Mouse (Mus musculus) brain, embryonic 14.5 days (tissue): Measurements from ENCODE around the gene Tubd1. TPM values are rescaled to one million over a fixed set of nuclear protein-coding genes. Genes with fewer than 3 reads are reported as not detected.

ENCODE experiments used
- DNase-seq: peaks from one replicate; pipeline ENCODE4 v3.0.0-alpha.2; 2011; ENCODE audit warnings: low read depth
- CTCF ChIP-seq: fragments of 200-500 bp; IDR thresholded peaks from 2 replicates; pipeline ENCODE4 v1.5.1; 2012; ENCODE audit warnings: inconsistent platforms, mild to moderate bottlenecking, moderate library complexity, borderline replicate concordance; ENCODE audit not compliant: insufficient read depth, insufficient read length; ENCODE audit errors: extremely low read depth
- POLR2A ChIP-seq: fragments of 200-500 bp; IDR thresholded peaks from 2 replicates; pipeline ENCODE4 v1.6.1; 2012; ENCODE audit warnings: mild to moderate bottlenecking, inconsistent platforms, borderline replicate concordance; ENCODE audit not compliant: poor library complexity, insufficient read depth, insufficient read length, severe bottlenecking; ENCODE audit errors: extremely low read depth
- polyA plus RNA-seq: library from polyadenylated mRNA; depleted of rRNA; stranded (reverse); fragments of >200 nt; gene quantifications from 2 replicates; pipeline ENCODE4 v1.2.3, GENCODE M21; 2012

The Tubd1 gene
- polyA plus RNA-seq, 1 experiment: 4.4 TPM

DNA sequence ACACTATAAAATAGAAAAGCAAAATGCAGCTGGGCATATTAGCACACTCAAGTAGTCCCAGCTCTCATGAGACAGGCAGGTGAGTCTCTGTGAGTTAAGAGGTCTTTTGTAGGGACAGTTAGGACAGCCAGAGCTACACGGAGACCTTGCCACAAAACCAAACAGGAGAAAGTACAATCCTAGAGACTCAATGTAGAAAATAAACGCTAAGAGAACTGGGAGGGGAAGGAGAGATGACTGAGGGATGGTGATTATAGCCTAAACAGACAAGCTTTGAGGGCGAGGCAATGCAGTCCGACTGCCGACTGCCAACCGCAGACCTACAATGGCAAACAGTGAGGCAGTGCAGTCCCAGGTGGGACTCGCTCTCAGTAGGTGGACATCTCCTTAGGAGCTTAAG lies 43.0 kb downstream of the Tubd1 start:
- TF ChIP-seq CTCF (no peak), POLR2A (no peak)
- DNase-seq: no peak

- DNase-seq: no peak
- TF ChIP-seq POLR2A (no peak), CTCF (no peak)
These were observed 44.0 kb downstream of the Tubd1 start for GRCm38 (mm10) chr11:86588583-86589298.

GRCm38 (mm10) chr11:86590066-86590465 lies 45.3 kb downstream of the Tubd1 start:
- no peak for DNase-seq
- TF ChIP-seq POLR2A: no peak
- TF ChIP-seq CTCF: no peak

- TF ChIP-seq CTCF (no peak), POLR2A (no peak)
- DNase-seq: no peak
These were observed 45.8 kb downstream of the Tubd1 start for GRCm38 (mm10) chr11:86590579-86590978.

DNA sequence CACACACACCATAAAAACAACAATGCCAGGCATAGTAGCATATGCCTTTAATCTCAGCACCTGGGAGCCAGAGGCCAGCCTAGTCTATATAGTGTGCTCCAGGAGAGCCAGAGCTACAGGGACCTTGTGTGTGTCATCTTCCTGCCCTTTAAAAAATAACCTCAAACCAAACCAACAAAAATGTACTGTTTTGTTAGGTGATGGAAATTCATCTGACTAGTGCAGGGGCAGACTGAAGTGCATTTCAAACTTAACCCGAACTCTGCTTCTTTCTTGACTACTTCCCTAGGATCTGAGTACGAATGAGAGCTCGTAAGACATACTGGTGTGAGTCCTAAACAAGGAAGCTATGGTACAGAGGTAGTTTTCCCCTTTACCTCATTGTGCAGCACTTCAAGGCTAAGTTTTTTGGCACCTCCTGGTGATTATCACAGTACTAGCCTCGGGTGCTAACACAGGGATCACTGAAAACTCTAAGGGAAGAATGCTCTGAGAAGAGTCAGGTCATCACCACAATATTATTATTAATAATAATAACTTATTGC lies 46.6 kb downstream of the Tubd1 start:
- TF ChIP-seq POLR2A: no peak
- no peak for DNase-seq

GRCm38 (mm10) chr11:86591931-86592616 lies 47.3 kb downstream of the Tubd1 start:
- TF ChIP-seq CTCF: no peak
- no peak for TF ChIP-seq POLR2A
- no peak for DNase-seq

DNA sequence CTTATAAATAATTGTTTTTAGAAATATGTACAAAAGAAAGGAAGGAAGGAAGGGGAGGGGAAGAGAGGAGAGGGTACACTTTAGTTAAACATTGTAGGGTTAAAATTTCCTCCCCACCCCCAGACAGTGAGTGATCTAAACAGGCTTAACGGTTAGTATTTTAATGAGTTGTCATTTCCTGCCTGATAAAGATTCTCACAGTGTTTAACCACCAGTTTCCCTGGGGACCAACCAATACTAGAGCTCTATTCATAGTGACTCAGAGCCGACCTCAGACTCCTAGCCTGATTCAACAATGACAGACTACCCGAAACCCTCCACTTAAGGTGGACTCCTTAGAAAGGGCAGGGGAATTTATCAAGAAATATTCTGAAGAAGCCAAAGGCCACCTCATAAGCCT lies 48.2 kb downstream of the Tubd1 start:
- TF ChIP-seq POLR2A (no peak), CTCF (no peak)
- peak; percentile 17 for DNase-seq

- DNase-seq: no peak
- no peak for TF ChIP-seq CTCF
- no peak for TF ChIP-seq POLR2A
These were observed 48.7 kb downstream of the Tubd1 start for GRCm38 (mm10) chr11:86593443-86593842.

DNA sequence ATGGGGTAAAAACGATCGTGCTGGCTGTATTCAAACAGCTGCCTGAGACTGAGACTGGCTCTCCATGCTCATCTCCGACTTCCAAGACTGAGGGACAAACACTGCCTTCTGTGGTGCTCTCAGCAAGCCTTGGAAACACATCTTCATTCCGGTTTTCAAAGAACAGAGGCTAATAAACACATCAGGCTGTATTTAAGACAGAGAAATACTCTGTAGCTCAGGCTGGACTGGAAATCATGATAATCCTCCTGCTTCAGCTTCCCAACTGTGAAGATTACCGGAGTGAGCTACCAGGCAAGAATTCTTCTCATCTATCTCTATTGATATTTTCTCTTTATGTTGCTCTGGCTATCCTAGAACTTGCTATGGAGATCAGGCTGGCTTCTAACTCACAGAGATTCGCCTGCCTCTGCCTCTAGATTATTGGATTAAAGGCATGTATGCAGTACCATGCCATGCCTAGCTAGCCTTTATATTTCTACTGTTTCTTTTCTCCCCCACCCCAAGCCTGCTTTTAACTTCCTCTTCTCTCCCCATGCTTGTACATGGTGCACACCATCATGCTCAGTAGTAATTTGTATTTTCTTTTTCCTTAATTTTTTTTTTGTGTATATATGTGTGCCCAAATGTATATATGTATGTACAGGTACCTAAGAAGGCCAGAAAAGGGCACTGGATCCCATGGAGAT lies 49.5 kb downstream of the Tubd1 start:
- TF ChIP-seq POLR2A (no peak), CTCF (no peak)
- DNase-seq: no peak

- DNase-seq: no peak
- TF ChIP-seq POLR2A (no peak), CTCF (no peak)
These were observed 50.6 kb downstream of the Tubd1 start for GRCm38 (mm10) chr11:86595366-86595765.

DNA sequence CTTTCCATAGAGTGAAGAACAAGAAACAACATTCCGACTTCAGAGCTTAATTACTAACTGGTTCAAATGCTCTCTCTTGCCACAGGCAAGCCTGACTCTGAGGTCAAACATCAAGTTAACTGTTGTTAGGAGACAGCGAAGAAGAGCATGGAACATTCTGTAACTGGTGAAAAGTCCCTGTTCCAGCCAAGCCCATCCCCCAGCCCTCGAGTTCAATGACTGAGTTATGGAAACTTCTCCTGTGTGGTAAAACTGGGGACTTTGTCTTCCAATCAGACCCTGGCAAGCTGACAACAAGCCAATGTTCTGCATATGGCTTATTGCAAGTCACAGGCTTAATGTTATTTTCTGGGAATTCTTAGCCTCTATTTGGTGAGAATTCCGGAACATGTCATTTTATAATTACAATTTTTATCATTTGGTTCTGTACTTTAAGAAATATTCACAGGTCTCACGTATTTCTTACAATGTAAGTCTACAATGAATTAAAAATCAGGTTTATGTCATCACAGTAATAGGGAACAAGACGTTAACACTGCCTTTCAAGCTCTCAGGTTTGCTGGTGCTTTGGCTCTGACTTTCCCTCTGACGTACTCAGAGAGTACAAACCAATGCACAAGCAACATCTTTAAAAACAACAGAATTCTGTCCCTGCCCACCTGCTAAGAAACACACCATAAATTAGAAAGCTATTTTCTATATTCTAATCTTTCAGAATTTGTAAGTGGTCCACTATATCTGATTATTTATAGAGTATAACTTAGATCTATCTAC lies 51.6 kb downstream of the Tubd1 start:
- peak; percentile 18 for DNase-seq
- TF ChIP-seq CTCF: no peak
